Mouse (Mus musculus): ENCODE results near the gene Elavl1.

DNA sequence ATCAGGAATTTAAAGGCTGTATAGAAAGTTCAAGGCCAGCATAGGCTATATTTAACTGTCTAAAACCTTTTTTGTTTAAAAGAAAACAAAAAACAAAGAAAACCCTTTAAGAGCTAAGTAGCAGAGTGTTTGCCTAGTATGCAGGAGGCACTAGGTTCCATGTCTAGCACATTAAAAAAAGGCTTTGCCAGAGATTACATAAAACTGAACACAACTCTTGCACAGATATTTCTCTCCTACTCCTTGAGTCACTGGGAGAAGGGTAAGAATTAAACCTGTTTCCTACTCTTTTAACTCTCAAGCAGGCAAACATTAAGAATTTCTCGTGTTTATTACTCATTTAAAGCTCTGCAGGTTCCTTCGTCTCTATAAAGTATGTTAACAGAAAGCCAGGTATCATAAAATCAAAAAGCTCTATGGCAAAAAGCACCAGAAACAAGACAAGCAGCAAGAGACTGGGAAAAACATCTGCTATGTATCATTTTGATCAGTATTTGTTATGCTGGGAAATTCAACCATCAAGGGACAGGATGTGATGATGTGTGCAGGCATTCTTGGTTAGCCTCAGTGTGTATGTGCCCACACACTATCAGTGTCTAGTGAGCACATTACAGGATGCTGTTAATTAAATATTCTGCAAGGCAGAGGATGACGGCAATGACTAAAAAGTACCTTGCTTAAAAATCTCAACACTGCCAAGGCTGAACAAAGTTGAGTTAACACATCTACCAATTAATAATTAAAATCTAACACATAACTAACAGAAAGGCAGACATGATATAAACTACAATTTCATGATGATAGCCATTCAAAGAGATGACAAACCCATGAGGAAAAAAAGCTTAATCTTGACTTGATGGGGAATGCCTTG lies 11.7 kb downstream of the Elavl1 start:
- TF ChIP-seq CTCF (IDR thresholded peaks at IDR 0.05; ENCODE audit: low read depth) (no peak), EP300 (optimal IDR thresholded peaks at IDR 0.05) (no peak)
